Mouse (Mus musculus) heart, adult 2 months (tissue): ENCODE measurements at regions not wholly inside any gene's neighbourhood (a gene's known extent, or its start where the extent isn't known, plus 50 kb on each side); places are given as distances from the start of the nearest gene placed in this dataset.

Experiments
- CTCF ChIP-seq: fragments of 200-600 bp; IDR thresholded peaks from 2 replicates; pipeline ENCODE4 v1.8.1; 2022; ENCODE audit warnings: antibody characterized with exemption, mild to moderate bottlenecking, moderate library complexity
- EP300 ChIP-seq: fragments of 200-500 bp; IDR thresholded peaks from 2 replicates; pipeline ENCODE4 v1.6.1; 2011; ENCODE audit warnings: low read depth, low read length, control low read depth; ENCODE audit not compliant: insufficient read depth

- TF ChIP-seq CTCF (no peak), EP300 (no peak)
Measured at GRCm38 (mm10) chr7:72514851-72515250, 208.4 kb upstream of the Mctp2 start.
